19 mouse cellular contexts compared by ENCODE assay signal in genomic region chr1:74939762-74940161, GRCm38 (mm10). TPM values are rescaled to one million over a fixed set of nuclear protein-coding genes. Genes with fewer than 3 reads are reported as not detected.
DNase-seq lines count a peak whose midpoint lies in the region; ATAC-seq and TF ChIP-seq lines count a peak whose summit lies in the region.
"Had no signal": no experiment of that assay in that cellular context is flagged by ENCODE, and none has a peak within 500 bp of the region (broad histone marks: within the 10 kb centered on the region; RNA-seq: fewer than 3 reads in every experiment).

No protein-coding gene starts in this region.

- no peak for TF ChIP-seq CTCF in MEL (IDR thresholded peaks at IDR 0.05 in 2 of 3, conservative IDR thresholded peaks at IDR 0.05 in 1 of 3; ENCODE audit: control insufficient read depth in 1 of 3, insufficient read depth in 1 of 3, low read depth in 2 of 3, low read length in 3 of 3, poor library complexity in 1 of 3, severe bottlenecking in 1 of 3)

- no peak for TF ChIP-seq EP300 in MEL (IDR thresholded peaks at IDR 0.05; ENCODE audit: low read depth in 1 of 2, low read length in 2 of 2)

- H3K36me3 ChIP-seq in MEL (ENCODE audit: control insufficient read depth in 1 of 2, insufficient read depth in 2 of 2, low read length in 2 of 2): no peaks in the 10 kb centered on the region
- H3K36me3 ChIP-seq: heart, embryonic 13.5 days; hindbrain, embryonic 12.5 days; limb, embryonic 12.5 days had no signal

- ATAC-seq in activated CD4-positive, CD25-positive, alpha-beta regulatory T cell, adult 4 months: no peak
- ATAC-seq: forebrain, postnatal 0 days had no signal

- no peak overlapping the region for H3K4me3 ChIP-seq in MEL (ENCODE audit: control insufficient read depth in 1 of 2, insufficient read depth in 1 of 2, low read depth in 2 of 2, low read length in 2 of 2)
- H3K4me3 ChIP-seq: heart, embryonic 13.5 days; hindbrain, embryonic 12.5 days; limb, embryonic 12.5 days had no signal

- no peak overlapping the region for H3K27ac ChIP-seq in MEL (ENCODE audit: control insufficient read depth, low read depth, low read length)
- H3K27ac ChIP-seq: heart, embryonic 13.5 days; hindbrain, embryonic 12.5 days; limb, embryonic 12.5 days had no signal

- no peak for TF ChIP-seq POLR2A in MEL (IDR thresholded peaks at IDR 0.05; ENCODE audit: control insufficient read depth in 1 of 2, insufficient read depth in 1 of 2, low read depth in 1 of 2, low read length in 2 of 2, poor library complexity in 1 of 2)

- H3K9ac ChIP-seq in MEL (ENCODE audit: control insufficient read depth, low read depth, low read length, poor library complexity, severe bottlenecking): no peak overlapping the region
- H3K9ac ChIP-seq: forebrain, postnatal 0 days; heart, embryonic 13.5 days; hindbrain, embryonic 12.5 days; limb, embryonic 12.5 days had no signal

- DNase-seq in kidney, postnatal 36 days: peak; percentile 18 to 73
- no peak for DNase-seq in kidney, adult 8-10 months
- DNase-seq in A20 (ENCODE audit: low read depth, low spot score): peak; percentile 13
- peak; percentile 50 for DNase-seq in MEL (ENCODE audit: low read depth, low spot score)
- DNase-seq in forelimb bud, embryonic 11.5 days (ENCODE audit: low read depth, low spot score): peak; percentile 40
- DNase-seq in cerebellum, adult 11 months: no peak
- DNase-seq: cerebellum, adult 18-20 months; forebrain, postnatal 0 days; gastrocnemius, postnatal 25 days; layer of hippocampus, postnatal 36 days; right cerebral cortex, postnatal 25 days; thymus, adult 2 months had no signal

- TF ChIP-seq RAD21 in MEL (IDR thresholded peaks at IDR 0.05; ENCODE audit: low read depth, low read length): no peak

- no peaks in the 10 kb centered on the region for H3K9me3 ChIP-seq in MEL (replicated peaks; ENCODE audit: insufficient read depth, low read length)
- H3K9me3 ChIP-seq: heart, embryonic 13.5 days; hindbrain, embryonic 12.5 days; limb, embryonic 12.5 days had no signal

- no peaks in the 10 kb centered on the region for H3K79me2 ChIP-seq in MEL (ENCODE audit: control insufficient read depth, insufficient read depth, low read length, poor library complexity)

- H3K4me1 ChIP-seq in MEL (ENCODE audit: control insufficient read depth in 1 of 2, insufficient read depth in 2 of 2, low read length in 2 of 2): no peaks in the 10 kb centered on the region
- H3K4me1 ChIP-seq: heart, embryonic 13.5 days; hindbrain, embryonic 12.5 days; limb, embryonic 12.5 days had no signal

- peaks cover 0 to 3% of the 10 kb centered on the region in 2 experiments; a peak in 3 of 4 replicates for H3K27me3 ChIP-seq in MEL (ENCODE audit: control insufficient read depth in 1 of 2, insufficient read depth in 2 of 2, low read length in 2 of 2)

TF ChIP-seq in MEL, 35 proteins besides CTCF, POLR2A, EP300 and RAD21:
- no peak for TF ChIP-seq SMC3 (IDR thresholded peaks at IDR 0.05; ENCODE audit: low read depth, low read length)
- TF ChIP-seq USF1 (IDR thresholded peaks at IDR 0.05; ENCODE audit: low read depth, low read length): peak; percentile 55
- TF ChIP-seq CHD2 (IDR thresholded peaks at IDR 0.05; ENCODE audit: low read length): no peak
- peak; percentile 82 for TF ChIP-seq MXI1 (IDR thresholded peaks at IDR 0.05; ENCODE audit: low read depth, low read length)
- TF ChIP-seq MAX (IDR thresholded peaks at IDR 0.05; ENCODE audit: low read length): peak; percentile 42; the same call in 1 of the 2 replicates
- TF ChIP-seq NRF1 (IDR thresholded peaks at IDR 0.05; ENCODE audit: insufficient read depth, low read depth, low read length, poor library complexity, severe bottlenecking): no peak
- TF ChIP-seq SIN3A (IDR thresholded peaks at IDR 0.05; ENCODE audit: low read length): peak; percentile 56; the same call in 1 of the 2 replicates

RNA-seq across cellular contexts. Expression of gene Cfap65, which starts 4.4 kb away (rescaled TPM):
- not detected in 2 replicates for total RNA-seq in MEL (2012; rRNA removed)
- not detected for polyA plus RNA-seq in MEL (2012; ENCODE audit: insufficient read depth in 1 of 2, insufficient read length in 2 of 2, low read depth in 1 of 2, low replicate concordance in 2 of 2, missing spikeins in 1 of 2)
- polyA plus RNA-seq in activated CD4-positive, CD25-positive, alpha-beta regulatory T cell, adult 4 months (2017; shearing (Covaris generic)): under 1 TPM in 1 of 2 experiments, not detected in 1; 0.07 TPM
- total RNA-seq: gastrocnemius, postnatal 25 days had no signal
- polyA plus RNA-seq: heart, embryonic 13.5 days; limb, embryonic 12.5 days; liver, embryonic 16.5 days had no signal

RNA-seq across cellular contexts. Expression of gene Ihh, which starts 11.7 kb away (rescaled TPM):
- 0.04 TPM in 1 of 2 replicates, not detected in the other for total RNA-seq in MEL (2012; rRNA removed)
- polyA plus RNA-seq in MEL (2012; ENCODE audit: insufficient read depth in 1 of 2, insufficient read length in 2 of 2, low read depth in 1 of 2, low replicate concordance in 2 of 2, missing spikeins in 1 of 2): under 1 TPM in 1 of 2 experiments, not detected in 1; 0.07 TPM
- not detected for polyA plus RNA-seq in activated CD4-positive, CD25-positive, alpha-beta regulatory T cell, adult 4 months (2017; shearing (Covaris generic))

RNA-seq across cellular contexts. Expression of gene Cryba2, which starts 46.8 kb away (rescaled TPM):
- not detected in 2 replicates for total RNA-seq in MEL (2012; rRNA removed)
- not detected for polyA plus RNA-seq in MEL (2012; ENCODE audit: insufficient read depth in 1 of 2, insufficient read length in 2 of 2, low read depth in 1 of 2, low replicate concordance in 2 of 2, missing spikeins in 1 of 2)
- polyA plus RNA-seq in activated CD4-positive, CD25-positive, alpha-beta regulatory T cell, adult 4 months (2017; shearing (Covaris generic)): not detected
- total RNA-seq: forebrain, postnatal 0 days; gastrocnemius, postnatal 25 days; layer of hippocampus, postnatal 36 days had no signal
- polyA plus RNA-seq: forebrain, postnatal 0 days; heart, embryonic 13.5 days; kidney, embryonic 16.5 days; limb, embryonic 12.5 days; liver, embryonic 16.5 days had no signal

RNA-seq across cellular contexts. Expression of gene Fev, which starts 54.5 kb away (rescaled TPM):
- not detected in 2 replicates for total RNA-seq in MEL (2012; rRNA removed)
- not detected for polyA plus RNA-seq in MEL (2012; ENCODE audit: insufficient read depth in 1 of 2, insufficient read length in 2 of 2, low read depth in 1 of 2, low replicate concordance in 2 of 2, missing spikeins in 1 of 2)
- not detected for polyA plus RNA-seq in activated CD4-positive, CD25-positive, alpha-beta regulatory T cell, adult 4 months (2017; shearing (Covaris generic))
- total RNA-seq: forebrain, postnatal 0 days; gastrocnemius, postnatal 25 days; layer of hippocampus, postnatal 36 days had no signal
- polyA plus RNA-seq: cortical plate, adult 2 months; forebrain, postnatal 0 days; liver, embryonic 16.5 days had no signal

Comparison
In these comparisons a context has a peak if more than half of its experiments do, and no peak if none do; other contexts are left out.
1. DNase-seq: peak in kidney, postnatal 36 days (2 of 2), A20 (single experiment), MEL (single experiment) and forelimb bud, embryonic 11.5 days (single experiment); none in kidney, adult 8-10 months (0 of 2) and cerebellum, adult 11 months (single experiment).